Mouse (Mus musculus): ENCODE measurements around the gene Myom1.

DNA sequence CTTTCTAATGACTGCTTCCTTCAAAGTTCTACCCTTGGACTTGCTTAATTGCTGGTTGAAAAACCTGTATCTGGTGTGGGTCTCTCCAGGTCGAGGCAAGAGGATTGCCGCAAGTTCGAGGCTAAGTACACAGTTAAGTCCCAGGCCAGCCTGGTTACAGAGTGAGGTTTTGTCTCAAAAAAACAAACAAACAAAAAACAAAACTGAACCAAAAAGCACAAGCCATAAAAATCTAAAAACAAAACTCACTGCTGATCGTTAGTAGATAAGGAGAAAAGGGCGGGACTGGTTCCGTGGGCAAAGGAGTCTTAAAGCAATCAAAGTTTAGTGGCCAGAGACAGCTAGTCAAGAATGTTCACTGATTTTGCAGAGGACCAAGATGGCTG, 16.1 kb upstream of the Myom1 start:
- no peak for TF ChIP-seq CTCF (IDR thresholded peaks at IDR 0.05; ENCODE audit: insufficient read depth, low read length)
- no peak for TF ChIP-seq POLR2A (IDR thresholded peaks at IDR 0.05; ENCODE audit: borderline replicate concordance, extremely low read depth, low read depth, low read length)
